Mouse (Mus musculus) liver, postnatal 0 days (tissue): ENCODE data around the gene H2-DMa.

ENCODE experiments used
- CTCF ChIP-seq: sonication (generic); IDR thresholded peaks from 2 replicates; pipeline ENCODE4 v1.5.1; 2016; ENCODE audit warnings: antibody characterized with exemption, low read depth
- EP300 ChIP-seq: IDR thresholded peaks from 2 replicates; pipeline ENCODE4 v1.6.1; 2016; ENCODE audit warnings: antibody characterized with exemption, low read depth, mild to moderate bottlenecking

DNA sequence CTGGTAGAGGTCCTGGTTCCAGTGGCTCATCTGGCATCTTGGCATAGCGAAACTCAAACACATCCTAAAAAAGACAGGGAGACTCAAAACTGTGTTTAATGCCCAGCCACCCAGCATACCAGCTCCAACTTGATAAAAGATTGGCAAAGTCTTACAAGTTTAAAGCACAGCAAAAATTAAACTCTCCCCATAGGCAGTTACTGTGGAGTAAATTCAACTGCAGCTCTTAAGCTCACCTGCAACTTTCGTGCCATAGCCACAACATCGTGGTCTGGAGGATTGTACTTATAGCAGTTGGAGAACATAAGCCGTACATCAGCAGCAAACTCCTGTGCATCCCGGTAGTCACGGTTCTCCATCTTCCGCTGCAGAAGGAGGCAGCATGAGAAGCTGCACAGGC lies 5.2 kb upstream of the H2-DMa start:
- TF ChIP-seq CTCF (no peak), EP300 (no peak)
